Mouse (Mus musculus) cortical plate, adult 2 months (tissue): ENCODE measurements around the gene Map3k5.

Source experiments
- CTCF ChIP-seq: fragments of 200-500 bp; IDR thresholded peaks from 2 replicates; pipeline ENCODE4 v1.5.1; 2011; ENCODE audit warnings: mild to moderate bottlenecking, control low read depth, low read length; ENCODE audit not compliant: insufficient read depth; ENCODE audit errors: extremely low read depth
- POLR2A ChIP-seq: fragments of 200-500 bp; IDR thresholded peaks from 2 replicates; pipeline ENCODE4 v1.6.1; 2011; ENCODE audit warnings: mild to moderate bottlenecking, low read length, control low read depth; ENCODE audit not compliant: insufficient read depth; ENCODE audit errors: extremely low read depth

GRCm38 (mm10) chr10:20006333-20007093 is 72.2 kb downstream of the Map3k5 start:
- TF ChIP-seq CTCF = no peak
- no peak for TF ChIP-seq POLR2A
